In genomic region chr1:83803345-83804041, GRCm38 (mm10) we compare ENCODE assay signal across 21 mouse cellular contexts.
DNase-seq lines count a peak whose midpoint lies in the region; ATAC-seq and TF ChIP-seq lines count a peak whose summit lies in the region.
"Had no signal": no experiment of that assay in that cellular context is flagged by ENCODE, and none has a peak within 500 bp of the region (broad histone marks: within the 10 kb centered on the region; RNA-seq: fewer than 3 reads in every experiment).

No protein-coding gene starts in this region.

- 58% methylated on average over 2 of the region's 2 CpGs for WGBS in intestine, embryonic 15.5 days
- WGBS in intestine, postnatal 0 days: 33% methylated on average over 2 of the region's 2 CpGs
- 55% methylated on average over 2 of the region's 2 CpGs for WGBS in kidney, adult 2 months
- 51% methylated on average over 2 of the region's 2 CpGs for WGBS in intestine, embryonic 16.5 days
- WGBS in heart, embryonic 10.5 days: 79% methylated on average over 2 of the region's 2 CpGs

- TF ChIP-seq CTCF in intestine, postnatal 0 days (IDR thresholded peaks at IDR 0.05; ENCODE audit: low read depth): no peak
- TF ChIP-seq CTCF in kidney, adult 2 months (conservative IDR thresholded peaks at IDR 0.05; ENCODE audit: insufficient read depth, insufficient read length, low read depth, low read length): no peak

- no peaks in the 10 kb centered on the region for H3K36me3 ChIP-seq in intestine, embryonic 15.5 days
- H3K36me3 ChIP-seq in intestine, postnatal 0 days (ENCODE audit: control insufficient read depth, insufficient read depth): no peaks in the 10 kb centered on the region
- H3K36me3 ChIP-seq in kidney, adult 2 months (ENCODE audit: control insufficient read depth, insufficient read depth, low read length): no peaks in the 10 kb centered on the region
- no peaks in the 10 kb centered on the region for H3K36me3 ChIP-seq in intestine, embryonic 16.5 days (ENCODE audit: control insufficient read depth, insufficient read depth, low read length)
- no peaks in the 10 kb centered on the region for H3K36me3 ChIP-seq in heart, embryonic 10.5 days
- H3K36me3 ChIP-seq: G1E had no signal

- ATAC-seq in intestine, embryonic 15.5 days: peak; percentile 81
- ATAC-seq in intestine, postnatal 0 days: no peak
- ATAC-seq in intestine, embryonic 16.5 days: peak; percentile 84
- ATAC-seq: activated CD4-positive, CD25-positive, alpha-beta regulatory T cell, adult 4 months; CD4-positive, CD25-positive, alpha-beta regulatory T cell, adult 4 months; Patski had no signal

- no peak overlapping the region for H3K27ac ChIP-seq in intestine, embryonic 15.5 days
- no peak overlapping the region for H3K27ac ChIP-seq in intestine, postnatal 0 days (ENCODE audit: low read depth, low read length)
- H3K27ac ChIP-seq in kidney, adult 2 months (ENCODE audit: insufficient read depth, low read depth, low read length): no peak overlapping the region
- H3K27ac ChIP-seq in intestine, embryonic 16.5 days (ENCODE audit: low read length): no peak overlapping the region
- no peak overlapping the region for H3K27ac ChIP-seq in heart, embryonic 10.5 days

- no peak for TF ChIP-seq POLR2A in kidney, adult 2 months (IDR thresholded peaks at IDR 0.05; ENCODE audit: low read depth, low read length)

- H3K4me1 ChIP-seq in intestine, embryonic 15.5 days (replicated peaks): no peaks in the 10 kb centered on the region
- no peaks in the 10 kb centered on the region for H3K4me1 ChIP-seq in intestine, postnatal 0 days (replicated peaks; ENCODE audit: control insufficient read depth, insufficient read depth, low read length)
- H3K4me1 ChIP-seq in kidney, adult 2 months (ENCODE audit: control insufficient read depth, insufficient read depth, low read length): no peaks in the 10 kb centered on the region
- no peaks in the 10 kb centered on the region for H3K4me1 ChIP-seq in intestine, embryonic 16.5 days (ENCODE audit: control insufficient read depth, insufficient read depth, low read length)
- H3K4me1 ChIP-seq in heart, embryonic 10.5 days: no peaks in the 10 kb centered on the region

- H3K9me3 ChIP-seq in intestine, embryonic 15.5 days: no peaks in the 10 kb centered on the region
- H3K9me3 ChIP-seq in intestine, postnatal 0 days (ENCODE audit: control insufficient read depth): no peaks in the 10 kb centered on the region
- H3K9me3 ChIP-seq in intestine, embryonic 16.5 days (ENCODE audit: control insufficient read depth, low read length): no peaks in the 10 kb centered on the region
- H3K9me3 ChIP-seq in heart, embryonic 10.5 days: no peaks in the 10 kb centered on the region

- DNase-seq in kidney, adult 2 months: peak; percentile 2
- no peak for DNase-seq in kidney, postnatal 36 days
- DNase-seq in heart, embryonic 10.5 days (ENCODE audit: low spot score): no peak
- DNase-seq: adrenal gland, adult 2 months; adrenal gland, adult 8-10 months; adrenal gland, postnatal 10 days; adrenal gland, postnatal 14 days; adrenal gland, postnatal 25 days; adrenal gland, postnatal 36 days; B cell, adult 2 months; cerebellum, adult 11 months; cerebellum, adult 11-12 months; cerebellum, adult 18-20 months had no signal

- no peak overlapping the region for H3K4me3 ChIP-seq in intestine, embryonic 15.5 days (replicated peaks)
- H3K4me3 ChIP-seq in intestine, postnatal 0 days (ENCODE audit: low read depth, low read length): no peak overlapping the region
- no peak overlapping the region for H3K4me3 ChIP-seq in kidney, adult 2 months (ENCODE audit: insufficient read depth, low read depth, low read length)
- no peak overlapping the region for H3K4me3 ChIP-seq in intestine, embryonic 16.5 days (ENCODE audit: low read length)
- no peak overlapping the region for H3K4me3 ChIP-seq in heart, embryonic 10.5 days

- H3K9ac ChIP-seq in intestine, embryonic 15.5 days: no peak overlapping the region
- H3K9ac ChIP-seq in intestine, postnatal 0 days (ENCODE audit: low read depth, low read length): no peak overlapping the region
- H3K9ac ChIP-seq in intestine, embryonic 16.5 days (ENCODE audit: low read depth, low read length): no peak overlapping the region

- H3K27me3 ChIP-seq in intestine, embryonic 15.5 days (replicated peaks): no peaks in the 10 kb centered on the region
- no peaks in the 10 kb centered on the region for H3K27me3 ChIP-seq in intestine, postnatal 0 days (replicated peaks; ENCODE audit: control insufficient read depth, insufficient read depth, low read length)
- H3K27me3 ChIP-seq in kidney, adult 2 months (replicated peaks; ENCODE audit: control insufficient read depth, insufficient read depth, low read length): no peaks in the 10 kb centered on the region
- H3K27me3 ChIP-seq in intestine, embryonic 16.5 days (replicated peaks; ENCODE audit: control insufficient read depth, insufficient read depth, low read length): no peaks in the 10 kb centered on the region
- H3K27me3 ChIP-seq in heart, embryonic 10.5 days (ENCODE audit: insufficient read depth, poor library complexity, severe bottlenecking): no peaks in the 10 kb centered on the region
- H3K27me3 ChIP-seq: CH12.LX had no signal

- no peak overlapping the region for H3K4me2 ChIP-seq in intestine, embryonic 15.5 days (replicated peaks)
- no peak overlapping the region for H3K4me2 ChIP-seq in intestine, postnatal 0 days (replicated peaks; ENCODE audit: low read depth)
- H3K4me2 ChIP-seq in intestine, embryonic 16.5 days (ENCODE audit: low read depth, low read length): no peak overlapping the region
